ENCODE assay signal across 20 mouse cellular contexts in the genomic region with DNA sequence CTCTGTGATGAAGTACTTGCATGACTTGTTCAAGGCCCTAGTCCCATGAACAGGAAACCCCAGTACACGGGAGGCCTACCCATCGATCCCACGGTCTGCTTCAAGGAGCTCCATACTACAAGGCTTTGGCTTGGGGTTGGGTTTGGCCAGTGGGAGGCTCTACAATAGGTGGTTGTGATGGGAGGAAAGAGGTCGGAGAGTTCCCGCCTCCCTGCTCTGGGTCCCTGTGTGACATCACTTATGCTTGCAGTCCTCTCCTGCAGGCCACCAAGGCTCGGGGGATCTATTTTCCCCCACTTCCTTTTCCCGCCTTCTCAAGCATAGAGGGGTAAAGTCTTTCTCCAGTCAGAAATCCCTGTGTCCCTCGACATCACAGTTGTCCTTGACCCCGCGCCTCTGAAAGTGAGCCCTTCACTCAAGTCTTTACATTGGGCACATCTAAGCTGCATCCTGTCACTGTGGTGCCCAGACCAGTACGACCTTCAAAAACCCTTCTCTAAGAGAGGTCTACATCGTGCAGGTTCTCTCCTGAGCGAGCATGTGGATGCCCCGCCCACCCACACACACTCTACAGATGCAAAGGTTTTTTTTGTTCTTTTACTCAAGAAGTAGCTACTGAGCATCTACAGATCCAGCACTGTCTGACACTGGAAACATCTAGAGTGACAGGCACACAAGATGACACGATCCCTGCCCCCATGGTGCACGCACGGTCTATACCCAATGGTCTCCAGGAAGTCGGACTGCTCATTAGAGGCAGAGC. TPM values are rescaled to one million over a fixed set of nuclear protein-coding genes. Genes with fewer than 3 reads are reported as not detected.
DNase-seq lines count a peak whose midpoint lies in the region; ATAC-seq lines count a peak whose summit lies in the region.
"Had no signal": no experiment of that assay in that cellular context is flagged by ENCODE, and none has a peak within 500 bp of the region (broad histone marks: within the 10 kb centered on the region; RNA-seq: fewer than 3 reads in every experiment).

No protein-coding gene starts in this region.

- H3K4me2 ChIP-seq in heart, embryonic 13.5 days: peak overlapping the region; percentile 66

- 81% methylated on average over 18 of the region's 18 CpGs for WGBS in heart, embryonic 13.5 days

- peaks cover 4% of the 10 kb centered on the region for H3K27me3 ChIP-seq in heart, embryonic 13.5 days (replicated peaks)

- intact Hi-C loops in heart, postnatal 36 days (cut with DNase I): no loop called here

- H3K9ac ChIP-seq in heart, embryonic 13.5 days: 0 out of 2 replicates have a peak overlapping the region, but pooled peaks have one; percentile 11
- H3K9ac ChIP-seq: forebrain, postnatal 0 days; liver, postnatal 0 days had no signal

- no peaks in the 10 kb centered on the region for H3K9me3 ChIP-seq in heart, embryonic 13.5 days
- H3K9me3 ChIP-seq: limb, embryonic 10.5 days had no signal

- peaks cover 67% of the 10 kb centered on the region for H3K4me1 ChIP-seq in heart, embryonic 13.5 days

- no peak overlapping the region for H3K4me3 ChIP-seq in heart, embryonic 13.5 days
- H3K4me3 ChIP-seq: limb, embryonic 10.5 days had no signal

- no peak for DNase-seq in heart, postnatal 36 days
- DNase-seq in ZHBTc4 (ENCODE audit: low read depth, low spot score): peak; percentile 13
- DNase-seq in naive thymus-derived CD4-positive, alpha-beta T cell, adult 2 months (ENCODE audit: low read depth): peak; percentile 28
- peak; percentile 53 to 70 for DNase-seq in thymus, postnatal 36 days
- DNase-seq in kidney, postnatal 36 days: no peak
- DNase-seq: adrenal gland, postnatal 14 days; B cell, adult 2 months; cerebellum, adult 9-11 months; forebrain, postnatal 0 days; kidney, adult 8-10 months; kidney, postnatal 25 days; layer of hippocampus, adult 9-11 months; liver, postnatal 0 days; lung, postnatal 10 days had no signal

- ATAC-seq in heart, embryonic 13.5 days (ENCODE audit: extremely low read depth, insufficient number of reproducible peaks, low FRiP score, low TSS enrichment): no peak
- ATAC-seq in megakaryocyte-erythroid progenitor cell, adult 5-6 weeks (replicated peaks; ENCODE audit: low FRiP score, low TSS enrichment, poor library complexity, severe bottlenecking): no peak
- ATAC-seq: forebrain, postnatal 0 days; liver, postnatal 0 days; midbrain, embryonic 16.5 days had no signal

- H3K27ac ChIP-seq in heart, embryonic 13.5 days (replicated peaks): no peak overlapping the region

- H3K36me3 ChIP-seq in heart, embryonic 13.5 days: no peaks in the 10 kb centered on the region
- H3K36me3 ChIP-seq: limb, embryonic 10.5 days had no signal

RNA-seq across cellular contexts. Expression of a gene that starts 16.1 kb away (rescaled TPM):
- polyA plus RNA-seq in heart, embryonic 13.5 days (2015; fragmentation: Nextera tagmentation; extraction: Ambion mirVana): 8.1 and 8.3 TPM in 2 replicates
- 1 to 10 TPM; 6.0 to 9.9 TPM for total RNA-seq in heart, postnatal 36 days (2021)
- 0.76 TPM in 1 of 2 replicates, not detected in the other for total RNA-seq in megakaryocyte-erythroid progenitor cell, adult 5-6 weeks (2014; fragmentation: Nextera tagmentation)
- total RNA-seq in megakaryocyte-erythroid progenitor cell, adult 5-6 weeks (2017): not detected in 2 replicates
- total RNA-seq: granulocyte monocyte progenitor cell, adult 5-6 weeks had no signal
- polyA plus RNA-seq: hindbrain, embryonic 11.5 days; midbrain, embryonic 16.5 days had no signal

Comparison
In these comparisons a context has a peak if more than half of its experiments do, and no peak if none do; other contexts are left out.
1. DNase-seq: peak in ZHBTc4 (single experiment), naive thymus-derived CD4-positive, alpha-beta T cell, adult 2 months (single experiment) and thymus, postnatal 36 days (2 of 2); none in heart, postnatal 36 days (0 of 2) and kidney, postnatal 36 days (0 of 2).